Mouse (Mus musculus) central nervous system, embryonic 11.5 days (tissue): ENCODE results near the gene Olfr39. TPM values are rescaled to one million over a fixed set of nuclear protein-coding genes. Genes with fewer than 3 reads are reported as not detected.

Source experiments
- polyA plus RNA-seq: library from polyadenylated mRNA; depleted of rRNA; stranded (reverse); fragments of >200 nt; gene quantifications from 2 replicates; pipeline ENCODE4 v1.2.3, GENCODE M21; 2012; rRNA removed

Olfr39 gene
- not detected in 2 replicates for polyA plus RNA-seq

DNA sequence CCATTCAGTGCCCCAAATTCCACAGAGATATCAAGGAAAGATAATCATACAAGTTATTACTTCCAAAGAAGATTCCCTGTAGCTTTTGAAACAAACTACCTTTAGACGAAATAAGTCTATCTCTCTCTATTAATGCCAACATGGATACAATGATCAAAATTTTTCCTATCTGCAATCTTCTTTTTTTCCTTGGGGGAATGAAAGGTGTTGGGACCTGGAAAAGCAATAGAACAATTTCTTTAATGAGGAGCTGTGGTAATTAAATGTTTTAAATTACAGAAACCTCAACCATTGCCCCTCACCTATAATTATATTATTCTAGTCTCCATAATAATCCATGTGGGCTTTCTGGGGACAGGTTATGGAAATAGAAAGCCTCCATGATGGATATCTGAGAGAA is at the start of gene Olfr39:
Olfr39 (plus strand) TSS at position 301 of the 400 bp plus-strand sequence.

DNA sequence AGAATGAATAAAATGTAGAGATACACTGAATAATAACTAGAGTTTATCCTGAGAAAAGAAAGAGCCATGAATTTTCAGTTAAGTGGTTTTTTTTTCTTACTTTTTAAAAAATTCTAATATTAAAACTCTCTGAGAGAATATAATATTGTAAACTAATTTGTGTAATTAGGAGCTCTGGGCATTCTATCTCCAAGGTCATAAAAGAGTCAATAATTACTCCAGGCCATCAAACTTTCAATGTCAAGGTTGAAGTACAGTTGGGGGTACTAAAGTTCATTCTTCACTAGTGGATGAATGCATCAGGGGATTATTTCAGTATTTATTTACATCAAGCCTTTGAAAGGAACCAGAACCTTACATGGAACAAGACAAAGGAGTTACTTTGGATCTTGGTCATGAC is 45.3 kb upstream of the Olfr39 start, which contains the start of gene Olfr872:
Olfr872 (plus strand) TSS at position 301 of the 400 bp plus-strand sequence.

DNA sequence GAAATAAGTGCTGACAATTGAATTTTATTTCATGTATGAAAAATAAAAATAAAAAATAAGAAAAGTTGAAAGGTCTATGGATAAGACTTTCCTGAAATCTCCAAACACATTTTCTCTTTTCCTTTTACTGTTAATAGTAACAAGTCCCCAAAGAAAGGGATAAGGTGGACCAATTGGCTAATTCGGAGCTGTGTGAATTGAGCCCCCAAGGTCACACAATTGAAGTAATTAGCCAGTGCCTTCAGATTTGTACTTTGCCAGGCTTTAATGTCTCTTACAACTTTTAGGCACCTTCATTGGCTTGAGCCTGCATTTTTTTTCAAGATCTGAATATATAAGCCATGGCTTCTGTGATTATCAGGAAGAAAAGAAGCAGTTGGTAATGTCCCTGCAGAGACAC is 16.1 kb downstream of the Olfr39 start, which contains the start of gene Olfr873:
Olfr873 (plus strand) TSS at position 301 of the 400 bp plus-strand sequence.

DNA sequence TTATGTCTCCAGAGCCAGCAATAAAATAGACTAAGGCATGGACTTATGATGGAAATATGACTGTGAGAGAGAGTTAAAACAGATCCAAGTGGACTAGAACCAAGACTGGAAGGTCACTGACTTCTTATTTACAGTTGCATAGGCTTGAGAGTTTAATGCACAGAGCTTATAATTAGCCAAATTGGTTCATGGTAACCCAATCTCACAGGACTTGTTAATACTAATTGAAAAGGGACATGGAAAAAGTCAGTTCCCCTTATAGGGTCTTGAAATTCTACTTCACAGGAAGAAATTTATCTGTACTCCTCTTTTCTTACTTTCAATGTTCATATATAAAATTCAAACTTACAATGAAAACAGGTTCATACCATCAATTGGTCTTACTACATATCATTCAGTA is 53.8 kb downstream of the Olfr39 start, which contains the start of gene Olfr18:
Olfr18 (minus strand) TSS at position 101 of the 400 bp plus-strand sequence.

Other genes starting within 250 kb of the Olfr39 start
- not detected in 2 replicates for gene Olfr867, start 224.8 kb upstream of the Olfr39 start, polyA plus RNA-seq
- not detected in 2 replicates for gene Olfr868, start 183.7 kb upstream of the Olfr39 start, polyA plus RNA-seq
- not detected in 2 replicates for gene Olfr869, start 153.3 kb upstream of the Olfr39 start, polyA plus RNA-seq
- gene Olfr870, start 108.3 kb upstream of the Olfr39 start, polyA plus RNA-seq = not detected in 2 replicates
- gene Olfr871, start 70.1 kb upstream of the Olfr39 start, polyA plus RNA-seq = not detected in 2 replicates
- gene Olfr872, start 45.2 kb upstream of the Olfr39 start, polyA plus RNA-seq = not detected in 2 replicates
- gene Olfr873, start 16.2 kb downstream of the Olfr39 start, polyA plus RNA-seq = not detected in 2 replicates
- 0.02 TPM in 1 of 2 replicates, not detected in the other for gene Olfr18, start 53.7 kb downstream of the Olfr39 start, polyA plus RNA-seq
- gene Zfp560, start 102.8 kb downstream of the Olfr39 start, polyA plus RNA-seq = 8.4 and 25.4 TPM in 2 replicates
- gene Zfp26, start 177.8 kb downstream of the Olfr39 start, polyA plus RNA-seq = 14.0 and 22.5 TPM in 2 replicates
- 22.6 and 29.3 TPM in 2 replicates for gene Zfp426, start 210.4 kb downstream of the Olfr39 start, polyA plus RNA-seq
- 48.9 and 75.4 TPM in 2 replicates for gene Zfp266, start 239.1 kb downstream of the Olfr39 start, polyA plus RNA-seq